Mouse (Mus musculus): ENCODE data around the gene Dffa. TPM values are rescaled to one million over a fixed set of nuclear protein-coding genes. Genes with fewer than 3 reads are reported as not detected.
A peak's percentile ranks its signal among the peaks of the same experiment; 100 is the strongest.
"Not testable (repeated sequence)": the region's sequence is repeated elsewhere in the genome, so short reads cannot be mapped to it uniquely, and the experiment has no call there.

The Dffa gene
- polyA plus RNA-seq, 2 experiments from 2014 or later, result 26.0 to 32.4 TPM

- ATAC-seq, result no peak
Observed at GRCm38 (mm10) chr4:149149611-149150010, 45.7 kb downstream of the Dffa start.

GRCm38 (mm10) chr4:149150256-149150655 lies 46.3 kb downstream of the Dffa start:
- ATAC-seq, result no peak

- ATAC-seq, result no peak
Observed at GRCm38 (mm10) chr4:149150721-149151120, 46.8 kb downstream of the Dffa start.

- no peak for ATAC-seq
Observed at GRCm38 (mm10) chr4:149154859-149155258, 50.9 kb downstream of the Dffa start.

- no peak for ATAC-seq
Observed at GRCm38 (mm10) chr4:149155711-149156110, 51.8 kb downstream of the Dffa start.

GRCm38 (mm10) chr4:149157415-149157973 lies 53.5 kb downstream of the Dffa start:
- no peak for ATAC-seq

GRCm38 (mm10) chr4:149159203-149159602 lies 55.3 kb downstream of the Dffa start:
- ATAC-seq, result no peak

GRCm38 (mm10) chr4:149159891-149160290 lies 55.9 kb downstream of the Dffa start:
- ATAC-seq, result no peak

- ATAC-seq, result no peak
Observed at GRCm38 (mm10) chr4:149161166-149161565, 57.2 kb downstream of the Dffa start.

- ATAC-seq, result no peak
Observed at GRCm38 (mm10) chr4:149163196-149163595, 59.2 kb downstream of the Dffa start.

GRCm38 (mm10) chr4:149164150-149164549 lies 60.2 kb downstream of the Dffa start:
- no peak for ATAC-seq

GRCm38 (mm10) chr4:149166215-149166946 lies 62.4 kb downstream of the Dffa start, which contains the start of gene Pgd:
Gene Pgd (minus strand): TSS chr4:149166771.
- ATAC-seq, result peak; percentile 95

GRCm38 (mm10) chr4:149166957-149167611 lies 63.1 kb downstream of the Dffa start:
- ATAC-seq, result peak; percentile 38

GRCm38 (mm10) chr4:149168016-149168415 lies 64.1 kb downstream of the Dffa start:
- ATAC-seq, result no peak

- ATAC-seq, result not testable (repeated sequence)
Observed at GRCm38 (mm10) chr4:149169926-149170325, 66.0 kb downstream of the Dffa start.

Other genes starting within 250 kb of the Dffa start
- 10 to 100 TPM; 11.9 to 17.9 TPM for gene Pex14, start 4.3 kb upstream of the Dffa start, polyA plus RNA-seq (2017; shearing (Covaris generic))
- under 1 TPM in 1 of 2 experiments, not detected in 1; 0.67 TPM for gene Cort, start 22.6 kb downstream of the Dffa start, polyA plus RNA-seq (2017; shearing (Covaris generic))
- 10 to 100 TPM; 15.6 to 17.7 TPM for gene Cenps, start 33.5 kb downstream of the Dffa start, polyA plus RNA-seq (2017; shearing (Covaris generic))
- gene Pgd, start 62.6 kb downstream of the Dffa start, polyA plus RNA-seq (2017; shearing (Covaris generic)), result 10 to 100 TPM; 44.0 to 74.8 TPM
- gene Kif1b, start 203.5 kb downstream of the Dffa start, polyA plus RNA-seq (2017; shearing (Covaris generic)), result 10 to 100 TPM; 11.0 to 15.4 TPM